Comparison of ENCODE assay signal across 23 mouse cellular contexts in the genomic region with DNA sequence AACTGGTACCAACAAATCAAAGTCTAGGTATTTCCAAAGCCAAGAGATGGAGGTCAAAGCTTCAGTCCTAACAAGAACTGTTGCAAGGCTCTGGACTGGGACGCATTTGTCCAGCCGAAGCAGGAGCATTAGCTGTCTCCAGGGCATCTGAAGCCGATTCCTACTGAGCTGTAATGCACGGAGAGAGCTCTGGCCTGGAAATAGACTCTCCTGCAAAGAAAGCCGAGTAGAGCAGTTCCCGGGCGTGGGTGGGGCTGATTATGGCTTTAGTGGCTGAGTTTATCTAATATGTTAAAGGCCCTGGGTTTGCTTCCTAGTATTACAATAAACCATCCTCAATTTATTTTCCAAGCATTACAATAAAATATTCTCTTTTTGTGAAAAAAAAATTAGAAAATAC. TPM values are rescaled to one million over a fixed set of nuclear protein-coding genes. Genes with fewer than 3 reads are reported as not detected.
A peak's percentile ranks its signal among the peaks of the same experiment; 100 is the strongest.
DNase-seq lines count a peak whose midpoint lies in the region; ATAC-seq and TF ChIP-seq lines count a peak whose summit lies in the region.
"Had no signal": no experiment of that assay in that cellular context is flagged by ENCODE, and none has a peak within 500 bp of the region (broad histone marks: within the 10 kb centered on the region; RNA-seq: fewer than 3 reads in every experiment).

No protein-coding gene starts in this region.

- 0 out of 2 replicates have a peak, but pooled peaks have one; percentile 7 for ATAC-seq in forebrain, embryonic 14.5 days
- ATAC-seq: CD4-positive, CD25-positive, alpha-beta regulatory T cell, adult 4 months; inflammation-experienced regulatory T-cells, adult 6 months; liver, postnatal 0 days; lung, postnatal 0 days had no signal

- TF ChIP-seq CTCF in layer of hippocampus, adult 2 months (conservative IDR thresholded peaks at IDR 0.05) = no peak

- peak; percentile 69 for DNase-seq in heart, embryonic 10.5 days (ENCODE audit: low spot score)
- DNase-seq in heart, adult 8-10 months (ENCODE audit: low spot score) = no peak
- no peak for DNase-seq in layer of hippocampus, adult 2 months (ENCODE audit: low spot score in 2 of 2)
- DNase-seq in layer of hippocampus, adult 9-10 months (ENCODE audit: low spot score) = no peak
- peak; percentile 58 for DNase-seq in brain, adult 2 months (ENCODE audit: low read depth, low spot score)
- peak; percentile 4 for DNase-seq in forebrain, embryonic 14.5 days (ENCODE audit: low spot score)
- DNase-seq in right cerebral cortex, adult 18-20 months = no peak
- no peak for DNase-seq in spleen, adult 12 weeks (ENCODE audit: low spot score)
- DNase-seq: adrenal gland, postnatal 14 days; cerebellum, adult 9-10 months; gastrocnemius, postnatal 25 days; heart, adult 2 months; heart, postnatal 4 days; kidney, adult 8-10 months; kidney, postnatal 10 days; liver, postnatal 0 days; thymus, postnatal 25 days had no signal

- H3K9me3 ChIP-seq in heart, embryonic 10.5 days = no peaks in the 10 kb centered on the region
- H3K9me3 ChIP-seq in forebrain, embryonic 14.5 days (replicated peaks; ENCODE audit: control insufficient read depth, low read length) = no peaks in the 10 kb centered on the region
- H3K9me3 ChIP-seq: stomach, embryonic 15.5 days had no signal

- no peak overlapping the region for H3K4me2 ChIP-seq in forebrain, embryonic 14.5 days (ENCODE audit: low read length)
- H3K4me2 ChIP-seq: stomach, embryonic 15.5 days had no signal

- H3K4me3 ChIP-seq in heart, embryonic 10.5 days = no peak overlapping the region
- no peak overlapping the region for H3K4me3 ChIP-seq in layer of hippocampus, adult 2 months
- H3K4me3 ChIP-seq in forebrain, embryonic 14.5 days (ENCODE audit: low read depth, low read length) = no peak overlapping the region
- H3K4me3 ChIP-seq: heart, adult 2 months; stomach, embryonic 15.5 days had no signal

- WGBS in heart, embryonic 10.5 days = 67% methylated on average over 7 of the region's 7 CpGs
- WGBS in forebrain, embryonic 14.5 days = 24% methylated on average over 7 of the region's 7 CpGs

- H3K4me1 ChIP-seq in heart, embryonic 10.5 days = peaks cover 8% of the 10 kb centered on the region; the same call in 1 of the 2 replicates
- H3K4me1 ChIP-seq in forebrain, embryonic 14.5 days (ENCODE audit: control insufficient read depth, insufficient read depth, low read length) = peaks cover 6% of the 10 kb centered on the region
- H3K4me1 ChIP-seq: stomach, embryonic 15.5 days had no signal

- no peak overlapping the region for H3K9ac ChIP-seq in forebrain, embryonic 14.5 days (ENCODE audit: low read length)
- H3K9ac ChIP-seq: liver, postnatal 0 days; stomach, embryonic 15.5 days had no signal

- H3K27ac ChIP-seq in heart, embryonic 10.5 days = no peak overlapping the region
- H3K27ac ChIP-seq in layer of hippocampus, adult 2 months = 0 out of 2 replicates have a peak overlapping the region, but pooled peaks have one; percentile 5
- no peak overlapping the region for H3K27ac ChIP-seq in forebrain, embryonic 14.5 days (ENCODE audit: low read depth, low read length)
- H3K27ac ChIP-seq: heart, adult 2 months; macrophage; stomach, embryonic 15.5 days had no signal

- H3K27me3 ChIP-seq in heart, embryonic 10.5 days (ENCODE audit: insufficient read depth, poor library complexity, severe bottlenecking) = no peaks in the 10 kb centered on the region
- no peaks in the 10 kb centered on the region for H3K27me3 ChIP-seq in forebrain, embryonic 14.5 days (replicated peaks; ENCODE audit: control insufficient read depth, insufficient read depth, low read length)
- H3K27me3 ChIP-seq: stomach, embryonic 15.5 days had no signal

- H3K36me3 ChIP-seq in heart, embryonic 10.5 days = peaks cover 58% of the 10 kb centered on the region
- H3K36me3 ChIP-seq in forebrain, embryonic 14.5 days (ENCODE audit: control insufficient read depth, insufficient read depth, low read length) = peaks cover 63% of the 10 kb centered on the region

RNA-seq across cellular contexts. Expression of a gene that starts 16.8 kb away (rescaled TPM):
- polyA plus RNA-seq in heart, embryonic 10.5 days (2016; fragmentation: Nextera tagmentation; extraction: Ambion mirVana) = 21.8 and 27.3 TPM in 2 replicates
- total RNA-seq in heart, adult 8-10 months (2022) = 100 to 1,000 TPM; 103 to 130 (median 122) TPM
- 100 to 1,000 TPM; 347 to 374 TPM for total RNA-seq in layer of hippocampus, adult 2 months (2021)
- 83.7 and 96.6 TPM in 2 replicates for polyA plus RNA-seq in forebrain, embryonic 14.5 days (2014; fragmentation: Nextera tagmentation; extraction: Ambion mirVana)

RNA-seq across cellular contexts. Expression of a gene that starts 17.1 kb away (rescaled TPM):
- 7.7 and 8.4 TPM in 2 replicates for polyA plus RNA-seq in heart, embryonic 10.5 days (2016; fragmentation: Nextera tagmentation; extraction: Ambion mirVana)
- 1 to 10 TPM; 2.8 to 4.1 (median 3.2) TPM for total RNA-seq in heart, adult 8-10 months (2022)
- total RNA-seq in layer of hippocampus, adult 2 months (2021) = 10 to 100 TPM; 13.1 to 13.6 TPM
- 15.9 and 19.1 TPM in 2 replicates for polyA plus RNA-seq in forebrain, embryonic 14.5 days (2014; fragmentation: Nextera tagmentation; extraction: Ambion mirVana)

RNA-seq across cellular contexts. Expression of a gene that starts 45.0 kb away (rescaled TPM):
- 0.09 and 0.33 TPM in 2 replicates for polyA plus RNA-seq in heart, embryonic 10.5 days (2016; fragmentation: Nextera tagmentation; extraction: Ambion mirVana)
- total RNA-seq in heart, adult 8-10 months (2022) = under 1 TPM in 3 of 4 experiments, not detected in 1; 0.12 to 0.31 (median 0.14) TPM
- under 1 TPM; 0.15 TPM for total RNA-seq in layer of hippocampus, adult 2 months (2021)
- 0.19 and 0.36 TPM in 2 replicates for polyA plus RNA-seq in forebrain, embryonic 14.5 days (2014; fragmentation: Nextera tagmentation; extraction: Ambion mirVana)
- total RNA-seq: monocyte, adult 5-6 weeks had no signal
- polyA plus RNA-seq: macrophage had no signal

Comparison
In these comparisons a context has a peak if more than half of its experiments do, and no peak if none do; other contexts are left out.
1. DNase-seq: peak in heart, embryonic 10.5 days (single experiment), brain, adult 2 months (single experiment) and forebrain, embryonic 14.5 days (single experiment); none in heart, adult 8-10 months (single experiment), layer of hippocampus, adult 2 months (0 of 2), layer of hippocampus, adult 9-10 months (single experiment), right cerebral cortex, adult 18-20 months (single experiment) and spleen, adult 12 weeks (single experiment).